Comparison of ENCODE assay signal across 11 mouse cellular contexts in genomic region chr7:19541681-19542154, GRCm38 (mm10). TPM values are rescaled to one million over a fixed set of nuclear protein-coding genes. Genes with fewer than 3 reads are reported as not detected.
DNase-seq lines count a peak whose midpoint lies in the region; ATAC-seq and TF ChIP-seq lines count a peak whose summit lies in the region.
"Had no signal": no experiment of that assay in that cellular context is flagged by ENCODE, and none has a peak within 500 bp of the region (broad histone marks: within the 10 kb centered on the region; RNA-seq: fewer than 3 reads in every experiment).

No protein-coding gene starts in this region.

- no peak for DNase-seq in gastrocnemius, adult 2 months
- DNase-seq in gastrocnemius, postnatal 4 days (ENCODE audit: low spot score in 2 of 2): no peak
- no peak for DNase-seq in lung, embryonic 14.5 days
- DNase-seq in lung, postnatal 25 days (ENCODE audit: low spot score): no peak
- no peak for DNase-seq in stomach, postnatal 0 days (ENCODE audit: low spot score)
- DNase-seq in left cerebral cortex, adult 8-10 months (ENCODE audit: low spot score in 2 of 2): no peak
- DNase-seq in embryo, embryonic 10 days (ENCODE audit: low spot score): no peak
- DNase-seq: heart, adult 2 months; liver, embryonic 13.5 days had no signal

- H3K9me3 ChIP-seq in lung, embryonic 14.5 days (ENCODE audit: low read depth, low read length): no peaks in the 10 kb centered on the region
- H3K9me3 ChIP-seq in intestine, embryonic 15.5 days: no peaks in the 10 kb centered on the region
- no peaks in the 10 kb centered on the region for H3K9me3 ChIP-seq in stomach, postnatal 0 days (ENCODE audit: control insufficient read depth, low read length)
- H3K9me3 ChIP-seq: liver, embryonic 13.5 days had no signal

- no peak for ATAC-seq in lung, embryonic 14.5 days (ENCODE audit: insufficient read depth)
- peak; percentile 10; the same call in 1 of the 2 replicates for ATAC-seq in intestine, embryonic 15.5 days
- no peak for ATAC-seq in stomach, postnatal 0 days (ENCODE audit: low FRiP score, low TSS enrichment)

- no peak for TF ChIP-seq CTCF in gastrocnemius, adult 2 months (IDR thresholded peaks at IDR 0.05)
- TF ChIP-seq CTCF in lung, embryonic 14.5 days (IDR thresholded peaks at IDR 0.05; ENCODE audit: low read depth): no peak
- TF ChIP-seq CTCF in stomach, postnatal 0 days (IDR thresholded peaks at IDR 0.05; ENCODE audit: low read depth): no peak

- no peak overlapping the region for H3K4me2 ChIP-seq in lung, embryonic 14.5 days
- no peak overlapping the region for H3K4me2 ChIP-seq in intestine, embryonic 15.5 days (replicated peaks)
- no peak overlapping the region for H3K4me2 ChIP-seq in stomach, postnatal 0 days (replicated peaks; ENCODE audit: low read depth)
- H3K4me2 ChIP-seq: liver, embryonic 13.5 days had no signal

- H3K27me3 ChIP-seq in lung, embryonic 14.5 days (ENCODE audit: insufficient read depth, low read length): no peaks in the 10 kb centered on the region
- no peaks in the 10 kb centered on the region for H3K27me3 ChIP-seq in intestine, embryonic 15.5 days (replicated peaks)
- H3K27me3 ChIP-seq in stomach, postnatal 0 days (ENCODE audit: control insufficient read depth, insufficient read depth, low read length): no peaks in the 10 kb centered on the region
- H3K27me3 ChIP-seq: liver, embryonic 13.5 days had no signal

- H3K36me3 ChIP-seq in lung, embryonic 14.5 days (ENCODE audit: insufficient read depth): 0 out of 2 replicates have a peak, but pooled peaks cover under 1% of the 10 kb centered on the region
- no peaks in the 10 kb centered on the region for H3K36me3 ChIP-seq in intestine, embryonic 15.5 days
- H3K36me3 ChIP-seq in stomach, postnatal 0 days (ENCODE audit: control insufficient read depth, insufficient read depth, low read length): no peaks in the 10 kb centered on the region

- no peak overlapping the region for H3K9ac ChIP-seq in lung, embryonic 14.5 days
- no peak overlapping the region for H3K9ac ChIP-seq in intestine, embryonic 15.5 days
- H3K9ac ChIP-seq in stomach, postnatal 0 days (ENCODE audit: low read length): no peak overlapping the region
- H3K9ac ChIP-seq: liver, embryonic 13.5 days had no signal

- H3K4me1 ChIP-seq in lung, embryonic 14.5 days (ENCODE audit: insufficient read depth): peaks cover 6% of the 10 kb centered on the region
- peaks cover 30% of the 10 kb centered on the region for H3K4me1 ChIP-seq in intestine, embryonic 15.5 days (replicated peaks)
- H3K4me1 ChIP-seq in stomach, postnatal 0 days (replicated peaks; ENCODE audit: control insufficient read depth, insufficient read depth): peaks cover 6% of the 10 kb centered on the region; the same call in 1 of the 2 replicates

- H3K4me3 ChIP-seq in gastrocnemius, adult 2 months: no peak overlapping the region
- no peak overlapping the region for H3K4me3 ChIP-seq in lung, embryonic 14.5 days (ENCODE audit: low read depth, low read length)
- no peak overlapping the region for H3K4me3 ChIP-seq in intestine, embryonic 15.5 days (replicated peaks)
- no peak overlapping the region for H3K4me3 ChIP-seq in stomach, postnatal 0 days (ENCODE audit: low read depth, low read length)
- H3K4me3 ChIP-seq: heart, adult 2 months; liver, embryonic 13.5 days had no signal

- peak overlapping the region; percentile 84; the same call in 1 of the 2 replicates for H3K27ac ChIP-seq in gastrocnemius, adult 2 months
- H3K27ac ChIP-seq in lung, embryonic 14.5 days (ENCODE audit: low read depth): 0 out of 2 replicates have a peak overlapping the region, but pooled peaks have one; percentile 42
- no peak overlapping the region for H3K27ac ChIP-seq in intestine, embryonic 15.5 days
- H3K27ac ChIP-seq in stomach, postnatal 0 days (replicated peaks): 0 out of 2 replicates have a peak overlapping the region, but pooled peaks have one; percentile 8
- H3K27ac ChIP-seq: heart, adult 2 months; liver, embryonic 13.5 days; macrophage had no signal

- TF ChIP-seq EP300 in stomach, postnatal 0 days (optimal IDR thresholded peaks at IDR 0.05): no peak

- 75% methylated on average over 7 of the region's 7 CpGs for WGBS in lung, embryonic 14.5 days
- 82% methylated on average over 7 of the region's 7 CpGs for WGBS in intestine, embryonic 15.5 days
- WGBS in stomach, postnatal 0 days: 62% methylated on average over 7 of the region's 7 CpGs

- intact Hi-C loops in gastrocnemius, adult 2 months (cut with DNase I): no loop called here

RNA-seq across cellular contexts. Expression of gene Ppp1r37, which starts 21.2 kb away (rescaled TPM):
- 10 to 100 TPM; 48.4 to 49.1 TPM for total RNA-seq in gastrocnemius, adult 2 months (2021)
- total RNA-seq in gastrocnemius, postnatal 4 days (2021): 10 to 100 TPM; 44.7 to 46.6 TPM
- 4.7 and 6.2 TPM in 2 replicates for polyA plus RNA-seq in lung, embryonic 14.5 days (2014; fragmentation: Nextera tagmentation; extraction: Ambion mirVana)
- polyA plus RNA-seq in intestine, embryonic 15.5 days (2015; fragmentation: Nextera tagmentation; extraction: Ambion mirVana): 18.3 and 21.8 TPM in 2 replicates
- 16.5 and 21.2 TPM in 2 replicates for polyA plus RNA-seq in stomach, postnatal 0 days (2015; fragmentation: Nextera tagmentation; extraction: Ambion mirVana)
- 100 to 1,000 TPM; 118 to 134 (median 124) TPM for total RNA-seq in left cerebral cortex, adult 8-10 months (2022)

RNA-seq across cellular contexts. Expression of gene Nkpd1, which starts 24.1 kb away (rescaled TPM):
- not detected for total RNA-seq in gastrocnemius, adult 2 months (2021)
- total RNA-seq in gastrocnemius, postnatal 4 days (2021): under 1 TPM; 0.10 to 0.12 TPM
- polyA plus RNA-seq in lung, embryonic 14.5 days (2014; fragmentation: Nextera tagmentation; extraction: Ambion mirVana): 0.11 TPM in 2 replicates
- polyA plus RNA-seq in intestine, embryonic 15.5 days (2015; fragmentation: Nextera tagmentation; extraction: Ambion mirVana): 0.10 and 0.11 TPM in 2 replicates
- polyA plus RNA-seq in stomach, postnatal 0 days (2015; fragmentation: Nextera tagmentation; extraction: Ambion mirVana): 30.8 and 33.0 TPM in 2 replicates
- total RNA-seq in left cerebral cortex, adult 8-10 months (2022): 1 to 10 TPM in 2 of 4 experiments, under 1 TPM in 2; 0.83 to 1.7 (median 1.1) TPM
- total RNA-seq: heart, adult 2 months had no signal
- polyA plus RNA-seq: liver, embryonic 13.5 days; macrophage had no signal

RNA-seq across cellular contexts. Expression of gene Trappc6a, which starts 33.5 kb away (rescaled TPM):
- 1 to 10 TPM; 6.2 to 9.9 TPM for total RNA-seq in gastrocnemius, adult 2 months (2021)
- total RNA-seq in gastrocnemius, postnatal 4 days (2021): 10 to 100 TPM; 27.3 to 30.6 TPM
- polyA plus RNA-seq in lung, embryonic 14.5 days (2014; fragmentation: Nextera tagmentation; extraction: Ambion mirVana): 77.3 and 83.5 TPM in 2 replicates
- 124 and 137 TPM in 2 replicates for polyA plus RNA-seq in intestine, embryonic 15.5 days (2015; fragmentation: Nextera tagmentation; extraction: Ambion mirVana)
- polyA plus RNA-seq in stomach, postnatal 0 days (2015; fragmentation: Nextera tagmentation; extraction: Ambion mirVana): 113 and 123 TPM in 2 replicates
- total RNA-seq in left cerebral cortex, adult 8-10 months (2022): 10 to 100 TPM; 19.0 to 25.5 (median 23.5) TPM

RNA-seq across cellular contexts. Expression of gene Bloc1s3, which starts 33.6 kb away (rescaled TPM):
- total RNA-seq in gastrocnemius, adult 2 months (2021): 1 to 10 TPM; 1.7 to 2.1 TPM
- 1 to 10 TPM; 1.9 to 2.3 TPM for total RNA-seq in gastrocnemius, postnatal 4 days (2021)
- polyA plus RNA-seq in lung, embryonic 14.5 days (2014; fragmentation: Nextera tagmentation; extraction: Ambion mirVana): 1.1 and 1.7 TPM in 2 replicates
- 1.9 and 2.2 TPM in 2 replicates for polyA plus RNA-seq in intestine, embryonic 15.5 days (2015; fragmentation: Nextera tagmentation; extraction: Ambion mirVana)
- 3.2 and 3.7 TPM in 2 replicates for polyA plus RNA-seq in stomach, postnatal 0 days (2015; fragmentation: Nextera tagmentation; extraction: Ambion mirVana)
- total RNA-seq in left cerebral cortex, adult 8-10 months (2022): 1 to 10 TPM; 6.5 to 7.7 (median 7.1) TPM

RNA-seq across cellular contexts. Expression of gene Zfp296, which starts 35.4 kb away (rescaled TPM):
- total RNA-seq in gastrocnemius, adult 2 months (2021): under 1 TPM; 0.45 to 0.51 TPM
- under 1 TPM in 1 of 2 experiments, not detected in 1; 0.17 TPM for total RNA-seq in gastrocnemius, postnatal 4 days (2021)
- 0.27 and 0.38 TPM in 2 replicates for polyA plus RNA-seq in lung, embryonic 14.5 days (2014; fragmentation: Nextera tagmentation; extraction: Ambion mirVana)
- polyA plus RNA-seq in intestine, embryonic 15.5 days (2015; fragmentation: Nextera tagmentation; extraction: Ambion mirVana): 0.63 and 0.95 TPM in 2 replicates
- 3.7 and 5.0 TPM in 2 replicates for polyA plus RNA-seq in stomach, postnatal 0 days (2015; fragmentation: Nextera tagmentation; extraction: Ambion mirVana)
- 1 to 10 TPM; 1.6 to 1.9 (median 1.8) TPM for total RNA-seq in left cerebral cortex, adult 8-10 months (2022)
